Mouse (Mus musculus) right cerebral cortex, adult 18-20 months (tissue): ENCODE results near the gene Slc15a5.

Experiments used
- DNase-seq: peaks from one replicate; pipeline ENCODE4 v3.0.0; 2022; ENCODE audit warnings: mixed read lengths

Gene Slc15a5

GRCm38 (mm10) chr6:138054956-138055355 is 24.8 kb downstream of the Slc15a5 start:
- DNase-seq = no peak

- DNase-seq = no peak
Measured at GRCm38 (mm10) chr6:138054166-138054565, 25.6 kb downstream of the Slc15a5 start.

- DNase-seq = no peak
Measured at GRCm38 (mm10) chr6:138053686-138054085, 26.0 kb downstream of the Slc15a5 start.

- DNase-seq = no peak
Measured at GRCm38 (mm10) chr6:138045364-138045763, 34.4 kb downstream of the Slc15a5 start.

GRCm38 (mm10) chr6:138042891-138043290 is 36.8 kb downstream of the Slc15a5 start:
- DNase-seq = no peak

- no peak for DNase-seq
Measured at GRCm38 (mm10) chr6:138041865-138042264, 37.9 kb downstream of the Slc15a5 start.

- no peak for DNase-seq
Measured at GRCm38 (mm10) chr6:138037587-138037986, 42.1 kb downstream of the Slc15a5 start.

- DNase-seq = no peak
Measured at GRCm38 (mm10) chr6:138036891-138037290, 42.8 kb downstream of the Slc15a5 start.

GRCm38 (mm10) chr6:138016898-138017297 is 62.8 kb downstream of the Slc15a5 start:
- no peak for DNase-seq

GRCm38 (mm10) chr6:138014976-138015674 is 64.6 kb downstream of the Slc15a5 start:
- peak; percentile 14 for DNase-seq

- no peak for DNase-seq
Measured at GRCm38 (mm10) chr6:138011955-138012354, 67.8 kb downstream of the Slc15a5 start.

GRCm38 (mm10) chr6:138007705-138008104 is 72.0 kb downstream of the Slc15a5 start:
- DNase-seq = no peak

- peak; percentile 15 for DNase-seq
Measured at GRCm38 (mm10) chr6:138006525-138007251, 73.0 kb downstream of the Slc15a5 start.

- DNase-seq = no peak
Measured at GRCm38 (mm10) chr6:137989853-137990252, 89.9 kb downstream of the Slc15a5 start.

- no peak for DNase-seq
Measured at GRCm38 (mm10) chr6:137985169-137985568, 94.5 kb downstream of the Slc15a5 start.

GRCm38 (mm10) chr6:137982195-137982737 is 97.5 kb downstream of the Slc15a5 start:
- DNase-seq = no peak

- DNase-seq = no peak
Measured at GRCm38 (mm10) chr6:137980905-137981696, 98.6 kb downstream of the Slc15a5 start.

- DNase-seq = no peak
Measured at GRCm38 (mm10) chr6:137980413-137980812, 99.3 kb downstream of the Slc15a5 start.

- peak; percentile 24 for DNase-seq
Measured at GRCm38 (mm10) chr6:137979802-137980201, 99.9 kb downstream of the Slc15a5 start.

- DNase-seq = no peak
Measured at GRCm38 (mm10) chr6:137976021-137976420, 103.7 kb downstream of the Slc15a5 start.

GRCm38 (mm10) chr6:137963703-137964102 is 116.0 kb downstream of the Slc15a5 start:
- DNase-seq = no peak

- DNase-seq = no peak
Measured at GRCm38 (mm10) chr6:137962836-137963235, 116.9 kb downstream of the Slc15a5 start.
